In the genomic region with DNA sequence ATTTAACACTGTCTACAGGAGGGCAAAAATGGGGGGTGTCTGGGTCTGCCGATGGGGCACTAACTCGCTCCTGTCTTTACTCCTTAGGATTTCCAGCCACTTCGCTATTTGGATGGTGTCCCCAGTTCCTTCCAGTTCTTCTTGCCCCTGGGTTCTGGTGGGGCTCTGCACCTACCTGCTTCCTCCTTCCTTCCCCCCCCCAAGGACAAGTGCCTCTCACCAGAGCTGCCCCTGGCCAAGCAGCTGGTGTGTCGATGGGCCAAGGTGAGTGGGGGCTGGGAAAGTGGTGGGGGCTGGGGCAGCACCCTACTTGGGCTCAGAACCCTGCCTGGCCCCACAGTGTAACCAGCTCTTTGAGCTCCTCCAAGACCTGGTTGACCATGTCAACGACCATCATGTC, we compare ENCODE assay signal across 14 mouse cellular contexts. TPM values are rescaled to one million over a fixed set of nuclear protein-coding genes. Genes with fewer than 3 reads are reported as not detected.
DNase-seq lines count a peak whose midpoint lies in the region.
"Had no signal": no experiment of that assay in that cellular context is flagged by ENCODE, and none has a peak within 500 bp of the region (broad histone marks: within the 10 kb centered on the region; RNA-seq: fewer than 3 reads in every experiment).

No protein-coding gene starts in this region.

- peak; percentile 91 for DNase-seq in heart, adult 11 months
- DNase-seq in heart, postnatal 25 days (ENCODE audit: low spot score) = no peak
- DNase-seq in kidney, postnatal 10 days = peak; percentile 25
- DNase-seq in kidney, adult 11 months = no peak
- DNase-seq: adrenal gland, adult 2 months; adrenal gland, adult 8-10 months; adrenal gland, postnatal 10 days; adrenal gland, postnatal 14 days; adrenal gland, postnatal 25 days; adrenal gland, postnatal 36 days; B cell, adult 2 months; cerebellum, adult 11 months; cerebellum, adult 11-12 months; cerebellum, adult 18-20 months had no signal

- intact Hi-C loops in heart, postnatal 25 days (cut with DNase I) = no loop called here

RNA-seq across cellular contexts. Expression of a gene that starts 13.6 kb away (rescaled TPM):
- 100 to 1,000 TPM; 129 to 141 TPM for total RNA-seq in heart, postnatal 25 days (2021)

RNA-seq across cellular contexts. Expression of a gene that starts 16.7 kb away (rescaled TPM):
- 10 to 100 TPM; 16.6 to 20.3 TPM for total RNA-seq in heart, postnatal 25 days (2021)

RNA-seq across cellular contexts. Expression of a gene that starts 28.5 kb away (rescaled TPM):
- total RNA-seq in heart, postnatal 25 days (2021) = 10 to 100 TPM in 1 of 2 experiments, 1 to 10 TPM in 1; 9.8 to 12.0 TPM

RNA-seq across cellular contexts. Expression of a gene that starts 28.6 kb away (rescaled TPM):
- total RNA-seq in heart, postnatal 25 days (2021) = 100 to 1,000 TPM; 149 TPM

RNA-seq across cellular contexts. Expression of a gene that starts 51.5 kb away (rescaled TPM):
- 1 to 10 TPM; 3.5 to 4.2 TPM for total RNA-seq in heart, postnatal 25 days (2021)

Comparison
In these comparisons a context has a peak if more than half of its experiments do, and no peak if none do; other contexts are left out.
1. DNase-seq: peak in heart, adult 11 months (single experiment) and kidney, postnatal 10 days (single experiment); none in heart, postnatal 25 days (single experiment) and kidney, adult 11 months (single experiment).